Mouse (Mus musculus) thymus, adult 2 months (tissue): ENCODE data around the gene Pole3.

ENCODE experiments used
- CTCF ChIP-seq: fragments of 200-500 bp; IDR thresholded peaks from 2 replicates; pipeline ENCODE4 v1.5.1; 2012; ENCODE audit warnings: mild to moderate bottlenecking, control low read depth, low read length, moderate library complexity, borderline replicate concordance; ENCODE audit not compliant: control insufficient read depth, poor library complexity, insufficient read depth; ENCODE audit errors: extremely low read depth
- POLR2A ChIP-seq: fragments of 200-500 bp; IDR thresholded peaks from 2 replicates; pipeline ENCODE4 v1.6.1; 2012; ENCODE audit warnings: mild to moderate bottlenecking, low read length, control low read depth, moderate library complexity; ENCODE audit not compliant: control insufficient read depth, poor library complexity, insufficient read depth; ENCODE audit errors: extremely low read depth

DNA sequence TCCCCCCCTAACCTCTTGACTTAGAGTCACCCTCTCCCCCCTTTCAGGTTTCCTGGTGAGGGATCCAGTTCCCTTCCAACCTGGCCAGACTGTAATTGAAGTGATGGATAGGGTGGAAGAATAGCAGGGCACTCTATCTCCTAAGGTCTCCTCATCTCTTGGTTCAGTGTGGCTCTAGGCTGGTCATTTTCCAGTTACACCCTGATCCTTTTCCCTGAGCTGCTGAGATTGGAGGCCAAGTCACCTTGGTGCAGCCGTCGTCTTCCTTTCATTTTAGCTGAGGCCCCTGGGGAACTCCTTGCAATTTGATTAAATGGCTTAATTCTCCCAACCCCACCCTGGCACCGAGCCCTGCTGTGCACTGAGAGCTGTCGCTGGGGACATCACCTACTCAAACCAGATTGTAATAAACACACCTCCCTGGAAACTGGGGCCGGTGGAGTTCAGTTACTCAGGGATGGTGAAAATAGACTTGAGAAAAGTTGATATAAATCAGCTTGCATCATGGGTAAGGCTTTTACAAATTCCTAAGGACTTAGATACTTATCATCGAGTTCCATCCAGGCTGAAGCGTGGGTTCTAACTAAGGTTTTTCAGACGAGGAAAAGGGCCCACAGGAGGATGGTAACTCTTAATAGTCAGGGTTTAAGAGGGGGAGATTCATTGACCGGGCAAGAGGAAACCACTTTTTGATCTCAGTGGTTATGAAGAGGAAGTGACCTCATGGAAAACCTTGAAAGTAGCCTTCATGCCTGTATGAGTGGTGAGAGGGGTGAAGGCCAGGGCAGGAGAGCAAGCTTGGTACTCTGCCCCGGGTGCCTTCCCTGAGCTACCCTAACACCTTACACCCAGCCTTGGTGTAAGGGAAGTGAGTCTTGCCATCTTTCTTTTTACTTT is 43.9 kb downstream of the Pole3 start:
- TF ChIP-seq CTCF: no peak
- no peak for TF ChIP-seq POLR2A
